Mouse (Mus musculus) olfactory bulb, adult 2 months (tissue): Measurements from ENCODE around the gene Maml1.

Source experiments
- CTCF ChIP-seq: fragments of 200-500 bp; IDR thresholded peaks from 2 replicates; pipeline ENCODE4 v1.5.1; 2012; ENCODE audit warnings: low read depth, mild to moderate bottlenecking, low read length, moderate library complexity; ENCODE audit not compliant: insufficient read depth
- POLR2A ChIP-seq: fragments of 200-500 bp; IDR thresholded peaks from 2 replicates; pipeline ENCODE4 v1.6.1; 2012; ENCODE audit warnings: mild to moderate bottlenecking, low read depth, low read length, moderate library complexity; ENCODE audit not compliant: insufficient read depth

- no peak for TF ChIP-seq POLR2A
- TF ChIP-seq CTCF = no peak
Measured at GRCm38 (mm10) chr11:50275568-50276151, 16.5 kb downstream of the Maml1 start.
